Mouse (Mus musculus): ENCODE results near the gene Abca6.

Gene Abca6

GRCm38 (mm10) chr11:110195310-110195709 lies 56.3 kb downstream of the Abca6 start:
- DNase-seq: no peak

GRCm38 (mm10) chr11:110171212-110171611 lies 80.4 kb downstream of the Abca6 start:
- no peak for DNase-seq

- no peak for DNase-seq
These were observed 83.9 kb downstream of the Abca6 start, which contains the start of gene Abca9 for GRCm38 (mm10) chr11:110167459-110168251. Gene Abca9, minus strand, starts transcription at chr11:110168196.

- DNase-seq: no peak
These were observed 85.8 kb downstream of the Abca6 start for GRCm38 (mm10) chr11:110165822-110166221.

GRCm38 (mm10) chr11:110165409-110165808 lies 86.2 kb downstream of the Abca6 start:
- DNase-seq: no peak

- DNase-seq: no peak
These were observed 94.5 kb downstream of the Abca6 start for GRCm38 (mm10) chr11:110157059-110157458.

GRCm38 (mm10) chr11:110155985-110156384 lies 95.6 kb downstream of the Abca6 start:
- no peak for DNase-seq

- DNase-seq: no peak
These were observed 103.9 kb downstream of the Abca6 start for GRCm38 (mm10) chr11:110147640-110148039.

GRCm38 (mm10) chr11:110145421-110145820 lies 106.2 kb downstream of the Abca6 start:
- DNase-seq: no peak

- DNase-seq: no peak
These were observed 120.8 kb downstream of the Abca6 start for GRCm38 (mm10) chr11:110130760-110131159.
